Mouse (Mus musculus): ENCODE results near the gene Dmgdh.

GRCm38 (mm10) chr13:93698866-93699265, 24.6 kb downstream of the Dmgdh start:
- TF ChIP-seq TCF12 (IDR thresholded peaks at IDR 0.05; ENCODE audit: low read depth, low read length), result no peak
- no peak for TF ChIP-seq POLR2A (IDR thresholded peaks at IDR 0.05; ENCODE audit: control insufficient read depth in 1 of 2, insufficient read depth in 1 of 2, low read depth in 1 of 2, low read length in 2 of 2, poor library complexity in 1 of 2)
- TF ChIP-seq CTCF (IDR thresholded peaks at IDR 0.05 in 2 of 3, conservative IDR thresholded peaks at IDR 0.05 in 1 of 3; ENCODE audit: control insufficient read depth in 1 of 3, insufficient read depth in 1 of 3, low read depth in 2 of 3, low read length in 3 of 3, poor library complexity in 1 of 3, severe bottlenecking in 1 of 3), result no peak
- TF ChIP-seq POLR2AphosphoS5 (IDR thresholded peaks at IDR 0.05; ENCODE audit: borderline replicate concordance, low read depth, low read length), result no peak
- TF ChIP-seq EP300 (IDR thresholded peaks at IDR 0.05; ENCODE audit: low read depth in 1 of 2, low read length in 2 of 2), result no peak
- TF ChIP-seq ZNF384 (IDR thresholded peaks at IDR 0.05; ENCODE audit: low read depth, low read length), result no peak
- no peak for TF ChIP-seq USF1 (IDR thresholded peaks at IDR 0.05; ENCODE audit: low read depth, low read length)
- no peak for TF ChIP-seq TAL1 (IDR thresholded peaks at IDR 0.05; ENCODE audit: low read length)
- TF ChIP-seq MAZ (IDR thresholded peaks at IDR 0.05; ENCODE audit: low read depth, low read length), result no peak
- no peak for TF ChIP-seq MEF2A (IDR thresholded peaks at IDR 0.05; ENCODE audit: extremely low read depth, insufficient replicate concordance, low read depth, low read length, poor library complexity, severe bottlenecking)
- TF ChIP-seq NRF1 (IDR thresholded peaks at IDR 0.05; ENCODE audit: insufficient read depth, low read depth, low read length, poor library complexity, severe bottlenecking), result no peak
- no peak for TF ChIP-seq JUND (IDR thresholded peaks at IDR 0.05; ENCODE audit: low read depth, low read length)
- TF ChIP-seq E2F4 (IDR thresholded peaks at IDR 0.05; ENCODE audit: borderline replicate concordance, low read depth, low read length), result no peak
- no peak for TF ChIP-seq ZC3H11A (IDR thresholded peaks at IDR 0.05; ENCODE audit: low read depth, low read length)

Data from MEL (cell line).